Mouse (Mus musculus) cerebellum, adult 2 months (tissue): ENCODE measurements around the gene AC141477.1.

Source experiments
- CTCF ChIP-seq: fragments of 200-500 bp; IDR thresholded peaks from 2 replicates; pipeline ENCODE4 v1.5.1; 2011; ENCODE audit warnings: low read depth, mild to moderate bottlenecking, control low read depth, low read length, moderate library complexity, borderline replicate concordance; ENCODE audit not compliant: insufficient read depth
- POLR2A ChIP-seq: fragments of 200-500 bp; IDR thresholded peaks from 2 replicates; pipeline ENCODE4 v1.6.1; 2011; ENCODE audit warnings: low read length, control low read depth, borderline replicate concordance; ENCODE audit not compliant: insufficient read depth

DNA sequence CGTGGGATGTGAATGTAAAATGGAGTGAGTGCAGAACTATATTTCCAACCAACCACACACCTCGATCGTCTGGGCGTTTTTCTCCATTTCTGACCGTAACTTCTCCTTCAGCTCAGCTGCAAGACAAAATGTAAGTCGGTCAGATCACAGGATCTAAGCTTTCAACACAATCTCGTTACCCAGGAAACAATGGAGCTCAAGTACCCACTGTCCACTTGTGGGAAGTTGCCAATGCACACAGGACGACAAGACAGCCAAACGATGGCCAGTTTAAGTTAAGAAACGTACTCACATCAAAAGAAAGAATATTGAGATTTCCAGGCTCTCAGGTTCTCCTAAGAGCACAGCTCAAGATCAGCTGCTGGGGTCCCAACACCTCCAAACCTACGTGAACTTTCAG lies 6.3 kb downstream of the AC141477.1 start:
- TF ChIP-seq POLR2A (no peak), CTCF (no peak)
